Mouse (Mus musculus): ENCODE measurements around the gene Tmem243. TPM values are rescaled to one million over a fixed set of nuclear protein-coding genes. Genes with fewer than 3 reads are reported as not detected.
"Not testable (repeated sequence)": the region's sequence is repeated elsewhere in the genome, so short reads cannot be mapped to it uniquely, and the experiment has no call there.

The Tmem243 gene
- total RNA-seq, 2 experiments from 2014 or later: 11.5 to 13.0 TPM

GRCm38 (mm10) chr5:9166366-9166765 lies 65.9 kb downstream of the Tmem243 start:
- no peak for DNase-seq (ENCODE audit: low spot score in 2 of 2)

- DNase-seq (ENCODE audit: low spot score in 2 of 2): not testable (repeated sequence)
These were observed 69.0 kb downstream of the Tmem243 start for GRCm38 (mm10) chr5:9169328-9170005.

- no peak for DNase-seq (ENCODE audit: low spot score in 2 of 2)
These were observed 72.8 kb downstream of the Tmem243 start for GRCm38 (mm10) chr5:9173295-9173694.

- no peak for DNase-seq (ENCODE audit: low spot score in 2 of 2)
These were observed 86.0 kb downstream of the Tmem243 start for GRCm38 (mm10) chr5:9186467-9186866.

Other genes starting within 250 kb of the Tmem243 start
- 1 to 10 TPM; 3.7 to 4.6 TPM for gene Abcb4, start 207.0 kb upstream of the Tmem243 start, total RNA-seq (2021)
- gene Crot, start 103.3 kb upstream of the Tmem243 start, total RNA-seq (2021): 10 to 100 TPM; 23.5 to 25.0 TPM
- gene Dmtf1, start 61.1 kb downstream of the Tmem243 start, total RNA-seq (2021): 10 to 100 TPM; 51.0 to 56.4 TPM
- 10 to 100 TPM; 35.5 to 36.9 TPM for gene 9330182L06Rik, start 165.4 kb downstream of the Tmem243 start, total RNA-seq (2021)

Data from left cerebral cortex, adult 18-20 months (tissue).